Comparison of ENCODE assay signal across 1 mouse cellular context in the genomic region with DNA sequence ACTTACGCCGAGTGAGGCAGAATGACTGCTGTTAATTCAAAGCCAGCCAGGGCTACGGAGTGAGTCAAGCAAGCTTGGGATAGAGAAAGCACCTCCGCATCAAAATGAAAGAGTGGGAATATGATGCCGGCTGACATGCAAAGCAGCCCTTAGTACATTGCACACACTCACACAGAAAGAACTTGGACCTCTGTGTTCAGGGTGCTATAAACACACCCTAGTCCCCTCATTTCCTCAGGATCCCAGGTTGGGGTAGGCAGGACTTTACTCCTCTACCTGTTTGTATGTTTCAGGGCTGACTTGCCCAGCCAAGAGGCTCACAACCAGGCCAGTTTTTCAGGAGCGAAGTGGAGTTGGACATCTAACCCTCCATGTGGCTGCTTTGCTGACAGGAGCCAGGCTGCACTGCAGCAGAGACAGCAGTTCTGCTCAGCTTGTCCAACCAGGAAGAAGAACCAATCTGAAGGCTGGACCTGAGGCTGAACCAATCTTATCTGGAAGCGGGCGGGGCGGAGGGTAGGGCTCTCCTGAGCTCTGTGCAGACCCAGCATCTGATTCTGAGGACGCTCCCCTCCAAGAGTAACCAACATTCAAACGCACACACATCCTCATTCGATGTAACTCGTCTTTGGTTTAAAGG.
TF ChIP-seq lines count a peak whose summit lies in the region.

No protein-coding gene starts in this region.

TF ChIP-seq in MEL, 35 proteins besides CTCF, POLR2A, EP300 and RAD21 (continued from another document):
- TF ChIP-seq ZNF384 (IDR thresholded peaks at IDR 0.05; ENCODE audit: low read depth, low read length) (no peak), CHD1 (IDR thresholded peaks at IDR 0.05; ENCODE audit: low read depth, low read length) (no peak), MAX (IDR thresholded peaks at IDR 0.05; ENCODE audit: low read length) (peak; percentile 46), CHD2 (IDR thresholded peaks at IDR 0.05; ENCODE audit: low read length) (no peak), GABPA (IDR thresholded peaks at IDR 0.05; ENCODE audit: low read depth, low read length) (no peak), SMC3 (IDR thresholded peaks at IDR 0.05; ENCODE audit: low read depth, low read length) (0 out of 2 replicates have a peak, but pooled peaks have one; percentile 11), MAZ (IDR thresholded peaks at IDR 0.05; ENCODE audit: low read depth, low read length) (peak; percentile 66), ZC3H11A (IDR thresholded peaks at IDR 0.05; ENCODE audit: low read depth, low read length) (no peak), POLR2AphosphoS2 (IDR thresholded peaks at IDR 0.05; ENCODE audit: low read length) (no peak), MAFK (IDR thresholded peaks at IDR 0.05; ENCODE audit: borderline replicate concordance, low read depth, low read length) (no peak), USF1 (IDR thresholded peaks at IDR 0.05; ENCODE audit: low read depth, low read length) (no peak), MYC (IDR thresholded peaks at IDR 0.05; ENCODE audit: low read depth, low read length) (0 out of 2 replicates have a peak, but pooled peaks have one; percentile 54), MEF2A (IDR thresholded peaks at IDR 0.05; ENCODE audit: extremely low read depth, insufficient replicate concordance, low read depth, low read length, poor library complexity, severe bottlenecking) (no peak), UBTF (IDR thresholded peaks at IDR 0.05; ENCODE audit: borderline replicate concordance, insufficient read depth, low read depth, low read length) (no peak), HCFC1 (IDR thresholded peaks at IDR 0.05; ENCODE audit: low read depth, low read length) (0 out of 2 replicates have a peak, but pooled peaks have one; percentile 27), GATA1 (IDR thresholded peaks at IDR 0.05; ENCODE audit: low read depth, low read length) (peak; percentile 37; the same call in 1 of the 2 replicates), ELF1 (IDR thresholded peaks at IDR 0.05; ENCODE audit: low read depth, low read length) (peak; percentile 76), NRF1 (IDR thresholded peaks at IDR 0.05; ENCODE audit: insufficient read depth, low read depth, low read length, poor library complexity, severe bottlenecking) (no peak), BHLHE40 (IDR thresholded peaks at IDR 0.05; ENCODE audit: borderline replicate concordance, low read depth, low read length) (no peak), TCF12 (IDR thresholded peaks at IDR 0.05; ENCODE audit: low read depth, low read length) (0 out of 2 replicates have a peak, but pooled peaks have one; percentile 26), TAL1 (IDR thresholded peaks at IDR 0.05; ENCODE audit: low read length) (no peak), KAT2A (conservative IDR thresholded peaks at IDR 0.05; ENCODE audit: low read depth, low read length) (no peak), MXI1 (IDR thresholded peaks at IDR 0.05; ENCODE audit: low read depth, low read length) (peak; percentile 70), TBP (IDR thresholded peaks at IDR 0.05; ENCODE audit: low read depth, low read length) (no peak; the same call in 1 of the 2 replicates), MYB (IDR thresholded peaks at IDR 0.05; ENCODE audit: low read depth, low read length) (no peak), RCOR1 (IDR thresholded peaks at IDR 0.05; ENCODE audit: low read depth, low read length) (peak; percentile 54; the same call in 1 of the 2 replicates), E2F4 (IDR thresholded peaks at IDR 0.05; ENCODE audit: borderline replicate concordance, low read depth, low read length) (no peak), POLR2AphosphoS5 (IDR thresholded peaks at IDR 0.05; ENCODE audit: borderline replicate concordance, low read depth, low read length) (no peak), ZMIZ1 (IDR thresholded peaks at IDR 0.05; ENCODE audit: low read depth, low read length) (no peak), JUND (IDR thresholded peaks at IDR 0.05; ENCODE audit: low read depth, low read length) (no peak)
